Mouse (Mus musculus) cerebellum, postnatal 4 days (tissue): Measurements from ENCODE around the gene Mme.

Experiments
- DNase-seq, 2 experiments: peaks; one replicate each; pipeline ENCODE4 v3.0.0; 2022; ENCODE audit warnings: low spot score in 2 of 2, mixed read lengths in 1 of 2

Gene Mme

DNA sequence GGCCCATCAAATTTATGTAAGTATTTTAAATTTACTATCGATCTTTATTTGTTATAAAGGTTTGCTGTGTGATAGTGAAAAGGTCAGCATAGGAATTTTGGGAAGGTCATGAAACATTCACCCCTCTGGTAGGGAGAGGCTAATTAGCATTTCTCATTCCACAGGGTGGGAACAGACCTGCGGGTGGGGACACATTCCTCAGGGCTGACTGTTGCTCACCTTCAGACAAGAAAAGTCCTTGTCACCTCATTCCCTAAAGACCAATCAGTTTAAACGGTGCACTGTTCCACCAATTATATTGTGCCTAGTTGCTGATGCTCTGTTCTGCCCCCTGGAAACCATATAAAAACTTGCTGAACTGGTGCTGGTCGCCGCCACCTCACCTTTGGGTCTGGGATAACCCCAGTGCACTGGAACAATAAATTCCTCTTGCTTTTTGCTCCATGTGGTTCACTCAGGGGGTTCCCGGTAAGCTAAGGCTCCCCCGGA is at the start of gene Mme:
TSS of gene Mme (plus strand) at position 439 of the 489 bp plus-strand sequence.
- no peak for DNase-seq

DNA sequence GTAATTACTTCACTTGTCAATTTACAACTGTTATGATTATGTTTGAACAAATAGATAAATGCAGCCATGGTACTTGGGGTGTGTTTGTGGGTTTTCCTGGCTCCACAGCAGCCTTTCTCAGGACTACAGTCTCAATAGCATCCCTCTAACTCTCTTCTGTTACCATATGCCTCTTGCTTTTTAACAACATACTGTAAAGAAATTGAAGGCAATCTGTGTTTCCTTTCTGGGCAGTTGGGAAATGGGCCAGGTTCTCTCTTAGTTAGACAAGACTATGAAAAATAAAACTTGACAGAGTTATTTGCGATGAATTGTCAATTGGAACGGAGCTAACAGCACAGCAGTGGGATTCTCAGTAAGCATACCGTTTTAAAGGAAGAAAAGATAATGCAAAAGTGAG is 44.8 kb upstream of the Mme start:
- DNase-seq = no peak

DNA sequence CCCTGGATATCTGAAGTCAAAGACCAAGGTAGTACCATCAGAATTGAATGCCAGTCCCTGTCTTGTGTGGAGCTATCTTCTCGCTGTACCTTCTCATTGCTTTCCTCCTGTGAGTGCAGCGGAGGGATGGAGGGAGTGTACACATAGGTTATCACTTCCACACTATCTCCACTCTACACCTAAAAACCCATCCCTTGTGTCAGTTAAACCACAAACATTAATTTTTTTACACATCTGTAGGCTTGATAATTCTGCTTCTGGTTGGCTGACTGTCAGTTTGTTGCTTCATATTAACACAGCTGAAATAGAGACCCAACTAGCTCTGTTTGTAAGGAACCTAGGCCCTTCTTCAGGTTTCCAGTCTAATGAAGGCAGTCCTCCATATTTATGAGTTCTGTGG is 43.3 kb upstream of the Mme start:
- DNase-seq = no peak

DNA sequence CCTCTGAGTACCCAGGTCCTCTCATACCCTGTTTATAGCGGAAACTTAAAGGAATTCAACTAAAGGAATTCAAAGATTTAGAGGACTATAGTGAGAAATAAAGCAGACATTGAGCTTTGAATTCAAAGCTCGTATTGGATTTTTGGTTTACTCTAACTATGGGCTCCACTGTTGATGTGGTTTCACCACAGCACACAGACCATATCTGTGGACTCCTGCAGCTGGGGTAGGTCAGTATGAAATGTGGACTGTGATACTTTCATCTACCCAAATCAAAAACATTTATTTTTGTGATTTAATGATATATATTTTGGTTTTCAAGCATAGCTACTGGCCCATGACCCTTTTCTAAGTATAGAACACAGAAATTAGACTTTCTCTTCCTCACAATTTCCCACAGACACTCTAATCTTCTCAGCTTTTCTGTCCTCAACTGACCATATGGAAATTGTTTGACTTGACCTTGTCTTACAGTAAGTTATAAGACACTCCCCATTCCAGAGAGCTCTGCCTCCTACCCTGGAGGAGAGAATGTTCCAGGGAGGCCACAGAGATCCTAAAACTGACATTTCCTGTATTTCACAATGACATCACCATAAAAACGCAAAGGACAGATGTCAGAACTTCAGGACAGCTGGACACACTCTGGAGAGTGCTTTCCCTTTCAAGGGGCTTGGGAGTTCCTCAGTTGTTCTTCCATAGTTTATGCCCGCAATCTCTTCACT is 19.3 kb upstream of the Mme start:
- no peak for DNase-seq

DNA sequence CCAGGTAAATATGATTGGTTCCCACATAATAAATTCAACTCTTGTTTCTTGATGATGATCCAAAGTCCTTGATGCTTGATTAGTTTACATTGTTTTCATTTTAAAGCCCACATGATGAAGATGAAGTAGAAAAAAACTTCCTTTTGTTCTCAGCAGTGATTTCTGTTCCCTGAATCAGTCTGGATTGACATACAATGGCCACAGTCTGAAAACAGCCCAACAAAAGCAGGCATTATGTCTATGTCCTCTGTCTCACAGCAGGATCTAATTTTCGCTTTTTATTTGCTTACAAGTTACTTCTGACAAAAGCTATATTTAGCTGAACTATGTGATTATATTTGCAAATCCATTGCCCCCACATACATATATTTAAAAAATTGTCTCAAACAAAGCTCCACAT is 17.7 kb upstream of the Mme start:
- no peak for DNase-seq

DNA sequence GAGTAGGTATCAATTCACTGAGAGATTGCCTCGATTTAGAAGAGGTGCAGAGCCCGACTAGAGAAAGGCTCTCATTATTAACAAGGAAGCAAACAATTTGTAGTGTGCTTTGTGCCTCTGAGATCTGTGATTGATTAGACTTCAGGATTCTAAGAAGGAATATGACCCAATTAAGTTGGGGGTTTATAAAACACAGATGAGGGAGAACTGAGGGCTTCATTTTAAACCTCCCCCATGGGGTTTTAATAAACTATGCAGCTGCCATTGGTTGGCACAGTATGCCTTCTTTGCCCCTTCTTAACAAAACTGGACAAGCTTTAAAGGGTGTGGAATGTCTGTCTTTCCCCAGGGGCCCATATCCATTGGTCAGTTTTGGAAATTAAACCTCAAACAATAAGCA is 5.4 kb upstream of the Mme start:
- no peak for DNase-seq

DNA sequence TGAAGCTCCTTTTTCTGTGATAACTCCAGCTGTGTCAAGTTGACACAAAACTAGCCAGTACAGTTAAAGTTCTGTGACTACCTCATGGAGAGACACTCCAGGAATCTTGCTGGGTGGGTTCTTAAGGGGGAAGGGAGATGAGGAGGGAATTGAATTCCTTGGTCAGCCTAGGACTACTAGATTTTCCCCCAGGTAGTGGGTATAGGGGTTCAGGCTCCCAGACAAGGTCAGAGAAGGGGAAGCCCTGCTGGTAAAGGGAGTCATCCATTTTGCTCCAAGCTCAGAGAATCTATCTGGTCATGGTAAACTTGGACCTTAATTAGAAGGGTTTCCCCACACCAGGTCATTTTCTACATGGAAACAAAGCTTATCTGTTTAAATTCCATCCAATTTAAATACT is 2.4 kb downstream of the Mme start:
- DNase-seq = no peak

DNA sequence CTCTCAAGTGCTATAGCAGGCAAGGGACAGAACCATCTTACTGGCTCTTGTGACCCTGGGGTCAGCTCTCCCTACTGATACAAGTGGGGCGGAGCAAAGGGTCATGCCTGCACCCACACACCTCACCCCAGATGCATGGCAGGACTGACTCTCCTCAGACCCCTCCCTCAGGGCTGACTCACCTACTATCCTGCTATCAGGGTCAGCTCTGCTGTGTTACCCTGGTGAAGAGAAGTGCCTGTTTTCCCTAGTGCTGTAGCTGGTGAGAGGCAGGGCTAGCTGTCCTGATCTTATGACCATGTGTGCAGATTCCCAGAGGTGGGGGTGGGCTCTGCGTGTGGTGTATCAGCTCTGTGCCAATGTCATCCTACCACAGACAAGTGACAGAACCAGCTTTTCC is 30.8 kb downstream of the Mme start:
- no peak for DNase-seq

DNA sequence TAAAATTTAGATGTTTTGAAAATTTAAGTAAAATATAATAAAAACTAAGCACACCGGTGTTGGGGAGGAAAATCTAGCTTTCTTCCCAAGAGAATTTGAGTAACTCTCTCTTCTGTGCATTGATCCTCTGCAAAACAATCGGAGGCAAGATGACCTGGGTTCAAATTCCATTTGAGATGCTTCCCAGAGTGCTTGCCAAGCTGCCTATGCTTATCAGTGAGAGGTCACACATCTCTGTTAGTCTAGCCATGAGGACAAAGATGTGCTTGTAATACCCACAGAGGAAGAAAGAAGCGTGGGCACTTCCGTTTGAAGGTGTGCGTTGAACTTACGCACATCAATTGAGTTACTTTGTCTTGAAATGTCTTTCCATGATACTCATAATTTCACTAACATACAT is 53.0 kb downstream of the Mme start:
- no peak for DNase-seq

DNA sequence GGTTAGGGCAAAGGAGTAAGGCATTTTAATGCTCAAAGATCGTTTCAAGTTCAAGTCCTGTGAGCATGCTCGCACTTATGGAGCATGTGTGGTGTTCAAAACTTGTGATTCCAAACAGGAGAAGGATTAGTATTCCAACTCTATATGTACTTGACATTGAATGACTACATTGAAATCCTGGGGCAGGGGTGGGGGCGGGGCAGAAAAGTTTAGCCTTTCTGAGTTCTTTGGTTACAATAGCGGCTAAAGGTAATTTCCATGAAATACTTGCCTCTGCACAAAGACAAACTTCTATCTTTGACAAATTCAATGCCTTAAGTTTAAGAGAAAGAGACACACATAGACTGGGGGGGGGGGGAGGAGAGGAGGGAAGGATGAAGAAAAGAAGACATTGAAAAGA is 53.5 kb downstream of the Mme start:
- no peak for DNase-seq

DNA sequence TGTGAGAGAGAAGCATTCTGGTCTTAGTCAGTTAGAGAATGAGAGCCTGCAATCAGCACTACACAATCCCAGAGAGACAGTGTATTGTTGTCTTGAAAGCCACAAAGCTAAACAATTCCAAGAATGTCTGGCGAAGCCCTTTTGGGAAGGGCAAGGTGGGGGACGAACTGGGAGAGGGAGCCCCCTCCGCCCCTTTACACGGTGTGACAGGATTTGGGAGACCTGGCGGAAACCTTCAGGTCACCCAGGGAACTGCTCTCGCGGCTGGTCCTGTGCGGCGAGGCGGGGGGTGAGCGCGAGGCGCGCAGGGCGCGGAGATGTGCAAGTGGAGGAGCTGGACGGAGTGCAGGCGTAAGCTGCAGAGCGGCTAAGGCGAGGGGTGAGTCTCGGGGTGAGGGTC is 53.9 kb downstream of the Mme start:
- peak in 1 of 2 experiments; percentile 15 for DNase-seq

DNA sequence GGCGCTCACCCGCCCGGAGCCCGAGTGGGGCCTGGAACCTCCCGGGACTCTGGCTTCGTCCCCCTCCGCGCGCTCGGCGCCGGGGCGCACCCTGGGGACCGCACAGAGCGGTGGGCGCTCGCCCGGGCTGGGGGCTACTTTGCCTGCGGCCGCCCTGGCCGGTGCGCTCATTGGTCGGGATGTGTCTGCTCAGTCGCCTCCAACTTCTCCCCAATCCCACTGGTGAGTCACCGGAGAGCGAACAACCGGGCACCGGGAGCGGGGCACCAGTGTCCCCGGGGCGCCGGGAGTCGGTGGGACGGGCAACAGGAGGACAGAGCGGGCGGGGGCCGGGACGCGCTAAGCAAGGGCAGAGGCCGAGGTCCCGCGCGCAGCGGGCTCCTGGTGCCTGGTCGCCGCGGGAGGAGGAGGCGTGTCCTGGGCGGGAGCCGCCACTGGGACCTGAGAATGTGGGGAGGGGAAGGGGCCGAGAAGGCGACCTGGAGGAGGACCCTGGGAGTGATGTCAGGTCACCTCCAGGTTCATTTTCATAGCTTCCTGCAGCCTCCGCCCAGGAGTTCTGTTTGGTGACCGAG is 54.4 kb downstream of the Mme start:
- DNase-seq = peak in 1 of 2 experiments; percentile 16

DNA sequence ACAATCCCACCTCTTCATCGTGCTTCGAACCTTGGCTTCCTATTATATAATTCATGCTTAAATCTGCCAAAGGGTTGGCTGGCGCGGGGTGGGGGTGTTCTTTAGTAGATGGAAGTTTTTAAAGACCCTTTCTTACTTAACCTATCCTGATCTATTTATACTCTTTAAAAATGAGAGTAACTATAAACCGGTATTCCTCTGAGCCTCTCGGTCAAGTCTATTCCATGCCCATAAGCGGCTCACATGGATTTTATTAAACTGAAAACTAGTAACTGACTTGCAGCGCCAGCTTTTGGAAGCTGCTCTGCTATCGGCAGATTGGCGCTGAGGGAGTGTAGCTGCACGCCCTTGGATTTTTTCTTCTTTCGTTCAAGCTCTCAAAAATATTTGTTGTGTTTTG is 55.1 kb downstream of the Mme start:
- no peak for DNase-seq

DNA sequence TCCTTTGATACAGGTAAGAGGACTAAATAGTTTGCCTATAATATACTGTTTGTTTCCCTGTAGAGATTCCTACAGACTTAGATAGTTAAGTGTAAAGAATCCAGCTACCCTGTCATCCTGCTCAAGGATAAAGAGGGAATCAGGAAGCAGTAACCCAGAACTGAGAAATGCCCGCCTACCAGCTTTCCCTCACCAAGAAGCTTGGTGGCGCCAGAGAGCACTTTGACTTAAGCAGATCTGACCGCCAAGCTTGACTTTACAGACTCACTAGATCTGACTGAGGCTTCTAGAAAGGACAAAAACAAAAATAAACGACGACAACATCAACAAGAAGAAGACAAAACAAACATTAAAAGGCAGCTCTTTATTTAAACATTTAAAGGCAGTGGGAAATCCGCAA is 56.5 kb downstream of the Mme start:
- peak; percentile 43 to 63 for DNase-seq

DNA sequence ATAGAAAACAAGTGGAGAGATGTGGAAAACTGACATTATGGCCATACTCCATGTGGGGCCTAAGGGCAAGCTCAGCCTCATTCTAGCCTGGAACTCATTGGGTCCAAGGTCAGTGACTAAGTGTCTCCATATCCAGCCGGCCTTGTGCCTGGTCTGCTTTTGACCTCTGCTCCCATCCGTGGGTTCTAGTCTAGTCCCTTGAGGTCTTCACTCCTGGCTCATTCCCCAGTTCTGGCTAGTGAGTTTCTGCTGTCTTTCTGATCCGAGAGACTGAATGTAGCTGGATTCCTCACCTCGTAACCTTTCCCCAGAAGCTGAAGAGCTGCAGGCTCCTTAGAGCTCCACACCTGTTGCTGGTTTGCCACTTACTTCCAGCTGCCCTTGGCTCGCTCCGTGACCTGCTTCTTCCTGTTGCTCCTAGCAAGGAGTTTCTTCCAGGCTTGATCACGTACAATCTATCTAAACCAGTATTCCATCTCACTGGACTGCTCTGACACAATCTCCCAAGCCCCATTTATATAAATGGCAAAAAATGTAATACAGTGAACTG is 73.9 kb downstream of the Mme start:
- no peak for DNase-seq

DNA sequence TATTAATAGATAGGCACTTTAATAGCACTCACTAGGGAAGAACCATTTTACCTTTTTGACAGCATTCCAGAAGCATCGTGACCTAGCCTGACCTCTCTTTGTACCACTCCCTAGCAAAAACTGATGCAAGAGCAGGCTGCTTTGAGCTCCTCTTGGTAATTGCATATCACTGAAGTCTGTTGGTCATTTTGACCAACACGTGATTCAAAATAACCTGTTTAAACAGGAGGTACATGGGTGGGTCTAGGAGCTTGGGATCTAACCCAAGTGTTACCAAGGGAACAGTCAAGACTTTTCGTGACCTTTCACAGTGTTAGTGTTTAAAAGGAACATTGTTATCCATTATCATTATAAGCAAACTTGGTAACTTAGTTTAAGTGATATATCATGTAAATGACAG is 76.2 kb downstream of the Mme start:
- no peak for DNase-seq

DNA sequence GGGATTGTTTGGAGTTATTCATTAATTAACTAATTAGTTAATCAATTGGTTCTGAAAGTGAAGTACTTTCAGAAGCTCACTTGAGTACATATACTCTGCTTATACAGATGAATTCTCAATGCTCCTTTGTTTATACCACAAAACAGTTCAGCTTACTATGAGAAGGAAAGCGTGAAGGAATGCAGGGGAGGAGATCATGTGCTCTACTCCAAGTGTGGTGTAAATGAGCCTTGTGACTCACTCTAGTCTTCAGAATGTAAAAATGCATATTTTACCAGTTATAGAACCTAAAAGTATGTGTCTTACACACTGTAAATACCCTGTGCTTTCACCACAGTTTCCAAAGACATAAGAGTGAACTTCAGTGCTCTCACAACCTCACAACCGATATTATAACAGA is 84.3 kb downstream of the Mme start:
- DNase-seq = no peak

DNA sequence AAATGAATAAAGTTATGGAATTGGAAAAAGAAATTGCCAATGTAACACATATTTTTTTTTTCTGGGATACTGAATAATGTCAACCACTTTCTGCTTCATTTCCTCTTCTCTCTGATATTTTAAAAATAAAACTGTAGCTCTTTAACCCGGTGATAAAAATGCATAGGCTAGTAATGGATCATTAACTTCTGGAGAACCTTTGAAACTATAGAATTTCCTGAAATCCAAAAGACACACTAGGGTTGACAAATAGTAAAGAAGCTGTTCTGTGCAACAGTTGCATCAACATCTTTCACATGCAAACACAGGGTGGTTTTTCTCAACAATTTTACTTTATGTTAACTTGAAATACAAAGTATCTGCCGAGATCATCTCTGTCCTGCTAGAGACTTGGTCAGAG is 98.8 kb downstream of the Mme start:
- no peak for DNase-seq

DNA sequence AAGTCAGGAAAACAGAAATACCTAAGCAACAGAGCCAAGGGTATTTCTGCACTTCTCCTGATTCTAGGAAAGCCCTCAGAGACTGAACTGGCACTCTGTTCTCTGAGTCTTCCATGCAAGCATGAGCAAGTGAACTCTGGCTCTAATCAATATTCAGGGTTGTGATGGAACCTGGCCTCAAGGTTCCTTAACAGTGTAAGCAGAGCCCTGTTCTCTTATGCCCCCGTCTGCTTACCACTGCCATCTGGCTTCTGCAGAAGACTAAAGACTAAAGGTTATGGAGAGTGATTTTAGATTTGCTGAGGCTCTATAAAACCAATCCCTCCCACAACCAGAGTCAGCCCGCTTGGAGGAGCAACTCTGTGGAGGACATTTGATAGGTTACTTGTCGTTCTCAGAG is 99.2 kb downstream of the Mme start:
- DNase-seq = no peak

DNA sequence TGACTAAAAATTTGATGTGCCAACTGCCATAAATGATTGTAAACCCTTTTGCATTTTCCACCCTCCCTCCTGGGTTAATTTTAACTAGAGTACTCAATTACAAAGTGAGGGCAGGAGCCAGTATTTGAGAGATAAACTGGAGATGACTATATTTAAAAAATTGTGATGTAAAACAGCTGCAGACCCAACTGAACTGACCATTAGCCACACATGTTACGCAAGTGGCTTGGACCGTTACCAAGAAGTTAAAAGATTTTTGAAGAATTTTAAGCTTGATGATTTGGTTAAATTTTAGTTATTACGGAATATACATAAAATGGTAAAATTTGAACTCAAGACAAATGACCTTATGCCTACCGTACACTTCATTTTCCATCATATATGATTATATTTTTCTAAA is 100.1 kb downstream of the Mme start:
- DNase-seq = no peak

DNA sequence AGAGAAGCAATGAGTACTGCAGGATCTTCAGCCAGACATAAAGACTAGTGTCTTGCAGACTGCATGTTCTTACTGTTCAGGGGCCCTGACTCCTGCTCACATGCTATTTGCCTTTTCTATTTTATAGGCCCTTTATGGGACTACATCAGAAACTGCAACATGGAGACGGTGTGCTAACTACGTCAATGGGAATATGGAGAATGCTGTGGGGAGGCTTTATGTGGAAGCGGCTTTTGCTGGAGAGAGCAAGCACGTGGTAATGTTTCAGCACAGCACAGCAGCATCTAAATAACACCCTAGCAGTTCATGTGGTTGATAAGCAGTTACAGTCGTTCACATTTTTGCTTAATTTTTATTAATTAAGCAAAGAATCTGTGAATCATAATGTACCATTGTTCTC is 103.7 kb downstream of the Mme start:
- DNase-seq = no peak

DNA sequence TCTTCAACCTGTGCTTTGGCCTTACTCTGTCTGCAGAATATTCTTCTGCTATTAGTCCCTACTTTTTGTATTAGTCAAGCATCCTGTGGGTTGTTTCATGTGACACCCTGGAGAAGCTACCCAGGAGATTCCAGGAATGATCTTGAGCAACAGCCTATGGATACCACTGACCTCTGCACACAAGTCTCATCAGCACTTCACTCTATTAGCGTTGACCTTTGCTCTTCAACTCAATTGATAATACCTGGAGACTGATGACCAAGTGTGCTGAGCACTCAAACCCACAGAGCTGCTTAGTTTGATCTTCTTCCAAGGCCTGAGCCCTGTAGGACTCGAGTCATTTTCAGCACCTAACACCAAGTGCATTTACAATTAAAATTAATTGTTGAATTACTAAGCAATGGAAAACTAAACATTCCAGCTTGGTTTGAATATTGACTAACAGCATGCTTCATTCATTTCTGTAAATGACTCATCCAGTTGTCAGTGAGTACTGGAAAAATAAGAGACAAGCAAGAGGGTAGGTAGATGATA is 107.6 kb downstream of the Mme start:
- DNase-seq = no peak

DNA sequence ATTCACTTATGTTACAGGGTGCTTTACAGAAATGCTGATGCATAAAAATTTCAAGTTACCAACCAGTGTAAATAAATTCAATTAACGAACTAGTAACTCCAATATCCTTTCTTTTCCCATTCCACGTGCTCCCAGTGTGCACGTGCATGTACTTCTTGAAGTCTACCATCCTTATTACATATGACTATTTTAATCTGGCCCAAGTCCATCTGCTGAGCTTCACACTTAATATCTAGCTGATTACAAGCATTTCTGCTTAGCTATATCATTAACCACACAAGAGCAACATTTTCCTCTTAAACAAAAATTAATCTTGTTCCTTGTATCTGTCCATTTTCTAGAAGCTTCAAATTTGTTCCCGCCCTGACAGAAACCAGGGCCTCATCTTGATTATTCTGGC is 108.9 kb downstream of the Mme start:
- DNase-seq = no peak
